Mouse (Mus musculus): Measurements from ENCODE around the gene Fam57b.
"Not testable (repeated sequence)": the region's sequence is repeated elsewhere in the genome, so short reads cannot be mapped to it uniquely, and the experiment has no call there.

The Fam57b gene

DNA sequence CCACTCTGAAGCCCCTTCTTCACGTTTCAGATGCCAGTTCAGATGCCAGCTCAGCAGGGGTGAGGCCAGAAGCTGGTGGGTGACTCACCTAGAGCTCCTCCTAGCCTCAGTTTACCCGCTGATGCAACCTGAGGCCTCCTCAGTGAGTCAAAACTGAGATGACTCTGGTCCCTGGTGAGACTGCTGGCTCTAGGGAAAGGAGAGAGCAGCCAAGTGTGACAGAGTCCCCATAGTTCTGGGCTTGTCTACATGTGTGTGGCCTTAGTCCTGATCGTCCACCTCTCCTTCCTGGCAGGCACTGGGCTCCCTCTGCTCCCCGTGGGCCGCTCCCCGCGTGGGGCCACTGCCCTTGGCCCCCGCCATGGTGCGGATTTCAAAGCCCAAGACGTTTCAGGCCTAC, 20.0 kb upstream of the Fam57b start:
- in situ Hi-C loops (cut with MboI, MseI) = no loop called here

DNA sequence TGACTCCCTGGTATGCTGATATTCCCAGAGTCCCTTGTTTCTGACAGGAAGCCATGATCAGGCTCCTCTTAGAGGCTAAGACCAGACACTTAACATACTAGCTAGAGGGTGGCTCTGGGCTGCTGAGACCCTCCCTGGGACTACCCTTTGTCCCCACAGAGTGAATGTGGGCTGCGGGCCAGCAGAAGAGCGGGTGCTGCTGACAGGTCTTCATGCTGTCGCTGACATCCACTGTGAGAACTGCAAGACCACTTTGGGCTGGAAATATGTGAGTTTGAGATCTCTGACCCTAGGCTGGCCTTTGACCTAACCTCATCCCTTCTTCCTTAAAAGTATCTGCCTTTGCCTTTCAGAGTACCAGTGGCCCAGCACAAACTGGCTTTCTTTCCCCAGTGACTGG, 19.3 kb upstream of the Fam57b start:
- in situ Hi-C loops (cut with MboI, MseI) = no loop called here

DNA sequence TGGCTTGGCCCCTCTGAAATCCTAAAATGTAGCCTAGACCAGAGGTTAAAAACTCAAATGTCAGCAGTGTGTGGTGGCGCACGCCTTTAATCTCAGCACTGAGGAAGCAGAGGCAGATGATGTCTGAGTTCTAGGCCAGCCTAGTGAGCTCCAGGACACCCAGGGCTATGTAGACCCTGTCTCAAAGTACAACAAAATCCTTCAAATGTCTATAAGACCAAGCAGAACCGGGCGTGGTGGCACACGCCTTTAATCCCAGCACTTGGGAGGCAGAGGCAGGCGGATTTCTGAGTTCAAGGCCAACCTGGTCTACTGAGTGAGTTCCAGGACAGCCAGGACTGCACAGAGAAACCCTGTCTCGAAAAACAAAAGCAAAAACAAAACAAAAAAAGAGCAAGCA, 18.4 kb upstream of the Fam57b start:
- in situ Hi-C loops (cut with MboI, MseI) = not testable (repeated sequence)

DNA sequence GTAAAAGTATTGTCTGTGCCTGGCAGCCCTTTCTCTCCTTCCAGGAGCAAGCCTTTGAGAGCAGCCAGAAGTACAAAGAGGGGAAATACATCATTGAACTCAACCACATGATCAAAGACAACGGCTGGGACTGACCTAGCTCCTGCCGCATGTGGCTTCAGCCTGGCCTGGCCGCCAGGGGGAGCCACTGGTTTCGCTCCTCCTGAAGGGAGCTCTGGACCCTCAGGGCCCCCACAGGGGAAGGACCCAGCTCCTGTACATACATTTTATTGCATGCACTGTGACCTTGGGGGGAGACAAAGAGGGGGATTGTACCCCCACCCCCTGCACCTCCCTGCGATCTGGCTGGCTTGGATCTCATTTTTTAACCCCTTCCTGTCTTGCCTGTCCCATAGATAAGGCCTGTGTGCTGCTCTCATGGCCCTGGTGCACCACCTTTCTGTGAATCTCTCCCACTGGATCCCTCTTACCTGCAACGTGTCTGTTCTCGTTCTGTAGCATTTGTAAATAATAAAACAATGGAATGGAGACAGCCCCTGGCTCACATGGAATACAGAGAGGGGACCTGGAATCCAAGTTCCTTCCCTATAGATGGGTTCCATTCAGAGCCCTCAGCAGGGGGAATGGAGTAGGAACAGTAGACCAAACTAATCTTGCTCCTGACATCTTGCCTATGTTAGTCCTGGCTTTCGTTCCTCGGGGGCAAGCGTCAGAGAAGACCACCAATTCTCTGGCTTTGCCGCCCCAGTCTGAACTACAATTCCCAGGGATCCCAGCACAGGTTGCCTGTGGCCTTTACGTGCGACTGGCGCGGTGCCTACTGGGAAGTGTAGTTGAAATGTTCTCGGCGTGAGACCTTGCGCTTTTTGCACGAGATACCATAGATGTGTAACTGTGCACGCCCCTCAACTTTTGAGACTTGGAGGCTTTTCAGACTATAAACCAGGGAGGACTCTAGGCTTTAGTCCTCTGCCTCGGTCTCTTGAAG, 17.2 kb upstream of the Fam57b start:
- in situ Hi-C loops (cut with MboI, MseI) = no loop called here

- in situ Hi-C loops (cut with MboI, MseI) = no loop called here
Measured at GRCm38 (mm10) chr7:126780971-126781635, 16.4 kb upstream of the Fam57b start, which contains the start of gene Tbx6. Gene Tbx6, plus strand, starts transcription at chr7:126781483.

DNA sequence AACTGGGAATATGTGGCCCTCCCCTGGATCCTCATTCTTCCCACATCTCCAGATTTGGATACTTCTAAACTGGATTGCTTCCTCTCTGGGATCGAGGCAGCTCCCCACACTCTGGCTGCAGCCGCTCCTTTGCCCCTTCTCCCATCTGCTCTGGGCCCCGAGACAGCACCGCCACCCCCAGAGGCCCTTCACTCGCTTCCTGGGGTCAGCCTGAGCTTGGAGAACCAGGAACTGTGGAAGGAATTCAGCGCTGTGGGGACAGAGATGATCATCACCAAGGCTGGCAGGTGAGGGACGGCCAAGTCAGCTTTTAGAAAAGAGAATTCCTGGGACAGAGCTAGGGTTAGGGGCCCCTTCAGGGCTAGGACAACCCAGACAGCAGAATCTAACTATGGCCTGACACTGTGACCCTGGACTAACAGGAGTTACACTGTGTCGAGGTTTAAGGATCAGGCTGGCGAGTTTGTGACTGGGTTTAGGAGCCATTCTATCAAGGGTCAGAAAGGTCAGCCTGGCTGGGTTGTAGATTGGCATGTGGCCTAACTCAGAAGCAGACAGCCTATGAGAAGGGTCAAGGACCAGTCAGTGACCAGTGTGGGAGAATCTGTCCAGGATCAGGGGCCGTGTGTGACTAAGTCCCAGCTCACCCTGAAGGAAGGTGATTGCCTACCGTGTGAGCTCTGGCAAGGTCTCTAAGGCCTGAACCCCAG, 15.7 kb upstream of the Fam57b start:
- in situ Hi-C loops (cut with MboI, MseI) = no loop called here

- in situ Hi-C loops (cut with MboI, MseI) = no loop called here
Measured at GRCm38 (mm10) chr7:126782693-126783092, 14.8 kb upstream of the Fam57b start.

DNA sequence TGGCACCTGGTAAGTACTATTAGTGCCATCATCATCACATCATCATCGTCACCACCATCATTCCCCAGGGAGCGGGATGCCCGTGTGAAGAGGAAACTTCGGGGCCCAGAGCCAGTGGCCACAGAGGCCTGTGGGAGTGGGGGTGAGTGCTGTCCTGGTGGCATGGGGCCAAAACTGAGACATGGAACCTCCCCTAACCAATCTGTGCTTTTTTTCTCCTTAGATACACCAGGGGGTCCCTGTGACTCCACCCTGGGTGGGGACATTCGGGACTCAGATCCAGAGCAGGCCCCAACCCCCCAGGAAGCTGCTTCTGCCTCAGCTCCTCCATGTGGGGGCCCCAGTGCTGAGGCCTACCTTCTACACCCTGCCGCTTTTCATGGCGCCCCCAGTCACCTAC, 13.0 kb upstream of the Fam57b start:
- in situ Hi-C loops (cut with MboI, MseI) = no loop called here

GRCm38 (mm10) chr7:126785056-126785455, 12.4 kb upstream of the Fam57b start:
- in situ Hi-C loops (cut with MboI, MseI) = no loop called here

DNA sequence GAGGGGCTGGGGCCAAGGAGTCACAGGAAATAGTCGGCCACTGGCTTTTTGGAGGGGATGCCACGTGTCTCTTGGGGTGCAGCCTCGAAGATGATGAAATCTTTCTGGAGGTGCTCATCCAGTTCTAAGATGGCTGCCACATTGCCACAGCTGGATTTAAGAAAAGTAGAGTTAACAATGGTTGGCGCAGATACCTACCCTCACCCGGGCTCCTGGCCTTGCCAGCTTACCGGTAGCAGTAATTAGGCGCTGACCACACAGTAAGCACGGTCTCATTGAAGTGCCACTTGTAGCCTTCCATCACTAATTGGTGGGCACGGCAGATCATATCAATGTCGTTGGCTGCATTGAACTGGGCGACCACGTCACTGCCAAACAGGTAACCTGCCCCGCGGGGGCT, 11.3 kb upstream of the Fam57b start:
- in situ Hi-C loops (cut with MboI, MseI) = no loop called here

- in situ Hi-C loops (cut with MboI, MseI) = no loop called here
Measured at GRCm38 (mm10) chr7:126789141-126789540, 8.3 kb upstream of the Fam57b start.

DNA sequence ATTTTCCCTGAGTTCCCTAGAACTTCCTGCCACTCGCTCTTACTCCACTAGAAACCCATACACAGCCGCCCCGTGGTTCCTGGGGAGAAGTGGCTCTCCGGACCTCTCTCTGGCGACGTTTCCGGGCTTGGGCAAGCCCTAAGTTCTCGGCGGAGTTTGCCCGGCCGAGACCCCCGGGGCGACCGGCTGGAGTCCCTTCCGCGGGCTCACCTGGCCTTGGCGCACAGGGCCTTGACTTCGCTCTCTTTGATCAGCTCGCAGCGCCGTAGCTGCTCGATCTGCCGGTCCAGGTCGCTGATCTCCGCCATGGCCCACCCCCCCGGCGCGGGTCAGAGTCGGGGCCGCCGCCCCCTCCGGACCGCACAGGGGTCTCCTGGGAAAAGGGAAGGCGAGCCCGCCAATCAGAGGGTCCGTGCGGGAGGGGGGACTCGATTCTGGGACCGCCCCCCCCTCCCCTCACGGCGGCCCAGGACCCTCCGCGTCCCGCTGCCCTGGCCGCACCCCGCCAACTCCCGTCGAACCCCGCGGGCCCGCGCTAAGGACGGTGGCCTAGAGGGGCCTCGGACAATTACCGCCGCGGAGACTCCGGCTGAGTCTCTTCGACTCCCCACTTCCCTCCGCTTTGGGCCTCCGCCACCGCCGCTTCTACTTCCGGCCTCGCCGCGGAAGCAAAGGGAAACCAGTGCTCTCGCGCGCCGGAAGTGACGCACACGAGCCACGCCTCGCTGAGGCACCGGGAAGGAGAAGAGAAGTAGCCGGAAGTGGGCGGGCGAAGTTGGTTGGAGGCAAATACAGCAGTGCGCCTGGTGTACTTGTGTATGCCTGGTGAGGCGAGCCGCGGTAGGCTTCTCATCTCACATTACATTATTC, 5.4 kb upstream of the Fam57b start, which contains the start of gene Ppp4c:
Ppp4c (minus strand) TSS at position 646 of the 870 bp plus-strand sequence.
- in situ Hi-C loops (cut with MboI, MseI) = no loop called here

DNA sequence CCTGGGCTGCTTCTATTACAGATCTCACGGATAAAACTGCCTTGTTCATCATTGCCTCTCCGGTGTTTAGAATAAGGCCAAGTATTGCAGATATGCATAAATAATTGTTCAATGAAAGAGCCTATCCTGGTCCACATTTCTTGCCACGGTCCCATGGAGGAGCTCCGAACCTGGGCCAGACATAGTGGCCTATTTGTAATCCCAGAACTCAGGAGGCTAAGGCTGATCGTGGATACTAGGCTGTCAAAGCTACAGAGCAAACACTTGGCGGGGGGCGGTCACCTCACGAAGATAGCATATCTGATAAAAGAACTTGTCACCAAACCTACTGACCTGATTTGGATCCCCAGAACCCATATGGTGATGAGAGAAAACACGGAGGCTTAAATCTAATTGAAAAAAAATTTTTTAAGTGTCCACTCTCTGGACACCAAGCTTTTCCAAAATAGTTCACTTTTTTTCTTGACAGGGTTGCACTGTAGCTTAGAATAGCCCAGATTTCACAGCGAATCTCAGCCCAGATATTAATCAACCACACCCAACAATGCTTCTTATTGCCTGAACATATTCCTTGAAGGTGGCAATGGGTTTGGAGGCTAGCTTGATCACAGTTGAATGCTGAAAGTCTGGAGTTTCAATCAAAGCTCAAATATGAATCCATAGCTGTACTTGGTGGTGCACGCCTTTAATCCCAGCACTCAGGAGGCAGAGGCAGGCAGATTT, 4.6 kb upstream of the Fam57b start:
- in situ Hi-C loops (cut with MboI, MseI) = no loop called here

GRCm38 (mm10) chr7:126793456-126794270, 3.8 kb upstream of the Fam57b start:
- in situ Hi-C loops (cut with MboI, MseI) = no loop called here

GRCm38 (mm10) chr7:126794271-126794605, 3.2 kb upstream of the Fam57b start:
- in situ Hi-C loops (cut with MboI, MseI) = no loop called here

DNA sequence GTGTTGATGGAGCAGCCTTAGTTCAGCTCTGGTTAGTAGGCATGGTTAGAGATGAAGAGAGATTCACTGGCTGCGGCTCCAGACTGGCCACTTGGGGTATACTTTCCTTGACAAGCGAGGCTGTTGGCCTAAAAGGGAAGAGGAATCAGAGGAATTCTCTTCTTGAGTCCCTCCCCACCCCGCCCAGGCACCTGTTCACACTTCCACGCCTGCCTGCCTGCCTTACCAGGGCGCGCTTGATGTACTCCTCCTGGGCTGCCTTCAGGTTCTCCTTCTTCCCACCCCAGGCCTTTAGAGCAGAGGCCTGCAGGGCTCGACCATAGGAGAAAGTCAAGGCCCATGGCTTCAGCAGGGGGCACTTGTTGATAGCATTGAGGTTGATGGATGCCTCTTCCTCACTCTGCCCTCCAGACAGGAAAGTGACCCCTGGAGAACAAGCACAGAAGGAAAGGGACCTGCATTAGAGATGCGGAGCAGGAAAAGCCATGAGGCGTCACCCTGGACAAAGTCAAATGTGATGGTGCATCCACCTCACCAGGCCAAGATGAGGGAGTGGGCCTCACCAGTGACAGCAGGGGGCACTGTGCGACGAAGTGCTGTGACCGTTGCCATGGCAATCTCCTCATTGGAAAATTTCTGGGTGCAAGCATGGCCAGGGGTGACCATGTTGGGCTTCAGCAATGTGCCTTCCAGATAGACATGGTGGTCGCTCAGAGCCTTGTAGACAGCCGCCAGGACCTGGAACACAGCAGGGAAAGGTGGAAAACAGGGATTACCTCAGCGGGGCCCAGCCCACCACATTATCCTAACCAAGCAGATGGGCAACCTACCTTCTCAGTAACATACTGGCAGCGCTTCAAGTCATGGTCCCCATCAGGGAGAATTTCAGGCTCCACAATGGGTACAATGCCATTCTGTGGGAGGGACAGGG, 1.8 kb upstream of the Fam57b start:
- in situ Hi-C loops (cut with MboI, MseI) = loop anchor here (5.0 kb wide), 1 partner anchor 93 kb away; no protein-coding TSS in a partner anchor

- in situ Hi-C loops (cut with MboI, MseI) = loop anchor here (5.0 kb wide), 1 partner anchor 94 kb away; no protein-coding TSS in a partner anchor
Measured at GRCm38 (mm10) chr7:126796350-126796932, 1.0 kb upstream of the Fam57b start.

Data from T-helper 2 cell (primary cell).